Mouse (Mus musculus) retina, adult 2 months (tissue): ENCODE results near the gene Wasf1.

Experiments
- DNase-seq: peaks from one replicate; pipeline ENCODE4 v3.0.0-alpha.2; 2012; ENCODE audit warnings: low read depth, low spot score

Gene Wasf1

DNA sequence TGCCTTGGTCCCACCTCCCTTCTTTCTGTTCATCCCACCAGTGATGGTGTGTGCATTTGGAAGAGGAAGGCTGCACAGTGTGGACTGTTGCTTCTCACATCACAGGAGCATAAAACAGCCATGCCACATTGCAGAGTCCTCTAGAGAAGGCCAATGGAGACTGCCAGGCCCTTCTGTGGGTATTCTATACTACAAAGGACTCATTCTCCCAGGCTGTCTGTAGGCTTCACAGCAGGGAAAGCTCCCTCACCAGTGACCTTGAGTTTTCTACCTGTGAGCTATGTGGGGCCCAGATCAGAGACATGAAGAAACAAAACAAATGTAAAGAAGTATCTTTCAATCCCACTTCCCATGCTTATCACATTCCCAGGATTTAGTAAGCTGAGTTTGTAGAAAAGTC lies 100.5 kb downstream of the Wasf1 start:
- no peak for DNase-seq

DNA sequence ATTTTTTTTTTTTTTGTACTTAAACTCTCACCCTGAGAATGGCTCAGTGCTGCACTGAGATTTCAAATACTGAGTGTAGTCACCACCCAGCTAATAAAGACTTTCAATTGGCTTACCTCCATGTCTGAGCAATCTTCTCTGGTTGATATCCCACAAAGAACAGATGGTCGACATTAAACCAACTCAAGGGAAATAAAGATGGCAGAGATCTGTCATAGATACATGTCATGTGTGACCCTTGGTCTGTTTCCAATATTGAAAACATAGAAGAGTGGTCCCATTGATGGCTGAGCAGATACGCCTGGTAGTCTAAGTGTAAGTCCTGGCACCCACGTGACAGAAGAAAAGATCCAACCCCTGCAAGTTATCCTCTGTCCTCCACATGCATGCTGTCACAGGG lies 101.3 kb downstream of the Wasf1 start:
- DNase-seq, result no peak

DNA sequence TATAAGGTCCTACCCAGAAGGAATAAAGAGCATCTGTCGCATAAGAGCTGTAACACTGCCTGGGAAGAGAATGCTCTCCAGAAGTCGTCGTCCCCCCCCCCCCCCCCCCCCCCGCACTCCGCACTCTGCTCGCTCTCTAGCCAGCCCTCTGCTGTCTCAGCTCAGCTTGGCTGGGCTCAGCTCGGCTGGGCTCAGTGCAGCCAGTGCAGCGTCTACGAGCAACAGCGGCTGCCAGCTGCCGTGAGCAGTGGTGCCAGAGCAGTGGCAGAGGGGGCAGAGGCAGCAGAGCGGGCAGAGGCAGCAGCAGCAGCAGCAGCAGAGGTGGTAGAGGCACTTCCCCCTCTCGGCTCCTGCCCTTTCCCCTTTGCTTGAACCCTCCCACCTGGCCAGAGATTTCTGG lies 102.1 kb downstream of the Wasf1 start:
- DNase-seq, result no peak
